17 mouse cellular contexts compared by ENCODE assay signal in the genomic region with DNA sequence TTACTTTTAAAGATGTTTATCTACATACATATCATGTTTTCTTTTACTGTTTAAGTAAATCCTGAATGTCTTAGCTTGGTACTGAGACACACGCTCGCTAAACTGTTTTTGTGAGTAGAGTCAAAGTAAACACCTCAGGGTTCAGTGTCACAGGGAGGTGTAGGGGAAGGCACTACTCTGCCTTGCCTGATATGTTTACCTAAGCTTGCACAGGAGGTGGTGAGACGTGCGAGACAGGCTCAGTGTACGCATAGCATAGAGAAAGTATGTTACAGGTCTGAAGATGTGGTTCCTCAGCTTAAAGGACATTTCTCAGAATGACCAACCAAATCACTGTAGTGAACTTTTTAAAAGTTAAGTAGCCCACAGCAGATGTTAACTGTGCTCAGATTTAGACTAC.
"Had no signal": no experiment of that assay in that cellular context is flagged by ENCODE, and none has a peak within 500 bp of the region (broad histone marks: within the 10 kb centered on the region; RNA-seq: fewer than 3 reads in every experiment).

No protein-coding gene starts in this region.

- H3K9ac ChIP-seq: liver, embryonic 13.5 days; neural tube, embryonic 12.5 days; neural tube, embryonic 15.5 days had no signal

- DNase-seq: kidney, adult 2 months; kidney, postnatal 25 days; layer of hippocampus, adult 9-11 months; liver, embryonic 13.5 days; lung, adult 2 months; lung, postnatal 14 days; lung, postnatal 4 days; midbrain, embryonic 14.5 days; right cerebral cortex, adult 18-20 months; right cerebral cortex, postnatal 14 days; right cerebral cortex, postnatal 4 days; thymus, postnatal 25 days had no signal

- H3K4me3 ChIP-seq: layer of hippocampus, adult 2 months; liver, embryonic 13.5 days; neural tube, embryonic 12.5 days; neural tube, embryonic 15.5 days had no signal

- H3K27me3 ChIP-seq: liver, embryonic 13.5 days; neural tube, embryonic 12.5 days; neural tube, embryonic 15.5 days had no signal

- H3K9me3 ChIP-seq: liver, embryonic 13.5 days; neural tube, embryonic 12.5 days; neural tube, embryonic 15.5 days had no signal

- H3K27ac ChIP-seq: kidney, postnatal 0 days; layer of hippocampus, adult 2 months; liver, embryonic 13.5 days; neural tube, embryonic 12.5 days; neural tube, embryonic 15.5 days had no signal

- H3K4me1 ChIP-seq: neural tube, embryonic 12.5 days; neural tube, embryonic 15.5 days had no signal

- H3K4me2 ChIP-seq: liver, embryonic 13.5 days; midbrain, embryonic 11.5 days; neural tube, embryonic 12.5 days; neural tube, embryonic 15.5 days had no signal
